Mouse (Mus musculus) liver, adult 2 months (tissue): Measurements from ENCODE around the gene Zfp444. TPM values are rescaled to one million over a fixed set of nuclear protein-coding genes. Genes with fewer than 3 reads are reported as not detected.

Source experiments
- DNase-seq: peaks from one replicate; pipeline ENCODE4 v3.0.0-alpha.2; 2011; ENCODE audit warnings: low read depth, low spot score; ENCODE audit errors: extremely low read depth
- H3K27ac ChIP-seq: fragments of 200-500 bp; replicated peaks from 2 replicates; pipeline ENCODE4 v1.5.1; 2012; ENCODE audit warnings: low read depth, mild to moderate bottlenecking, control low read depth, inconsistent platforms, low read length; ENCODE audit not compliant: insufficient read depth
- H3K27me3 ChIP-seq: fragments of 200-500 bp; 2 replicates; pipeline ENCODE4 v1.6.1; 2012; ENCODE audit warnings: mild to moderate bottlenecking, moderate library complexity, low read length, inconsistent platforms; ENCODE audit not compliant: control insufficient read depth, insufficient read depth
- H3K36me3 ChIP-seq: fragments of 200-500 bp; 2 replicates; pipeline ENCODE4 v1.6.1; 2012; ENCODE audit warnings: low read length, inconsistent platforms; ENCODE audit not compliant: control insufficient read depth, insufficient read depth
- H3K4me1 ChIP-seq: fragments of 200-500 bp; 2 replicates; pipeline ENCODE4 v1.6.1; 2011; ENCODE audit warnings: low read length; ENCODE audit not compliant: control insufficient read depth, insufficient read depth
- H3K4me3 ChIP-seq: fragments of 200-500 bp; 2 replicates; pipeline ENCODE4 v1.5.1; 2011; ENCODE audit warnings: low read depth, mild to moderate bottlenecking, control low read depth, low read length, moderate library complexity; ENCODE audit not compliant: insufficient read depth
- H3K79me2 ChIP-seq: fragments of 200-500 bp; 2 replicates; pipeline ENCODE4 v1.6.1; 2012; ENCODE audit warnings: inconsistent platforms, mild to moderate bottlenecking, low read length, moderate library complexity; ENCODE audit not compliant: control insufficient read depth, insufficient read depth
- H3K9ac ChIP-seq: fragments of 200-500 bp; 2 replicates; pipeline ENCODE4 v1.6.1; 2012; ENCODE audit warnings: low read depth, mild to moderate bottlenecking, control low read depth, inconsistent platforms, low read length
- CTCF ChIP-seq: fragments of 200-500 bp; IDR thresholded peaks from 2 replicates; pipeline ENCODE4 v1.5.1; 2011; ENCODE audit warnings: low read depth, low read length, control low read depth
- POLR2A ChIP-seq: fragments of 200-500 bp; IDR thresholded peaks from 2 replicates; pipeline ENCODE4 v1.6.1; 2011; ENCODE audit warnings: low read length, control low read depth; ENCODE audit not compliant: insufficient read depth; ENCODE audit errors: extremely low read depth
- WGBS: fragments of 180-500 bp; shearing (Covaris S2); methylation state at CpG from one replicate; pipeline ENCODE4 v1.1.7; 2018; 5-methylcytosine and 5-hydroxymethylcytosine counted together
- polyA plus RNA-seq: library from polyadenylated mRNA; depleted of rRNA; stranded (reverse); fragments of >200 nt; gene quantifications from 2 replicates; pipeline ENCODE4 v1.2.3, GENCODE M21; 2012; rRNA removed
- total RNA-seq: library from RNA; depleted of rRNA; stranded (reverse); fragments of >200 nt; gene quantifications from 2 replicates; pipeline ENCODE4 v1.2.3, GENCODE M21; 2014; rRNA removed

Gene Zfp444
- total RNA-seq (11.0 and 17.5 TPM in 2 replicates), polyA plus RNA-seq (23.9 and 29.7 TPM in 2 replicates)

DNA sequence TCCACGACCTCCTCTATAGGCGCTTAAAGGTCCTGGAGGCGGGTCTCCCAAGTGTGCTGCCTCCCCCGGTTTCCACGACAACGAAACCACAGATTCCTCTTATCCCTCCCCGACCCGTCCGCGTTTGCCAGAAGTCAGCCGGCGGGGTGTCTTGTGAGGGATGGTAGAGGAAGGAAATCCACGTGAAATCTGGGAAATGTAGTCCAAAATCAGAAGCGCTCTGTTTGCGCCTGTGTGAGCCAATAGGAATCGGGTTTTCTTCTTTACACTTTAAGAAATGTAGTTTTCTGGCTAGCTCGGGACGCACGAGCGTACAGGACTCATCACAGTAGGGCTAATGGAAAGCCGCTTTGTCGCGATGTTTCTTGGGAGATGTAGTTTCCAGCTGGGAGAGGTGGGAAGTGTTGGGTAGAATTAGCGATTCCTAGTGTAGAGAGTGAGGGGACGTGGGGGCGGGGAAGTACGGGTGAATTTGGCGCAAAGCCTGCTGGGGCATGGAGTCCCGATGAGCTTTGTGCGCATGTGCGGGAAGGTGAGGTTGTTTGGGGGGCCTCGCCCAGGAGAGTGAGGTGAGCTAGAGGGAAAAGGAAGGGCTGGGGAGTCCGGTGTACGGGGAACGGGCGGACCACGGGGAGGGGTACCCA, at the start of gene Zfp444:
Zfp444 (plus strand) TSS at position 221 of the 644 bp plus-strand sequence.
- H3K4me3 ChIP-seq = peak within 1 kb of the TSS; percentile 87
- WGBS = under 1% methylated on average over 37 of the region's 37 CpGs
- TF ChIP-seq POLR2A (peak; percentile 60), CTCF (no peak)

DNA sequence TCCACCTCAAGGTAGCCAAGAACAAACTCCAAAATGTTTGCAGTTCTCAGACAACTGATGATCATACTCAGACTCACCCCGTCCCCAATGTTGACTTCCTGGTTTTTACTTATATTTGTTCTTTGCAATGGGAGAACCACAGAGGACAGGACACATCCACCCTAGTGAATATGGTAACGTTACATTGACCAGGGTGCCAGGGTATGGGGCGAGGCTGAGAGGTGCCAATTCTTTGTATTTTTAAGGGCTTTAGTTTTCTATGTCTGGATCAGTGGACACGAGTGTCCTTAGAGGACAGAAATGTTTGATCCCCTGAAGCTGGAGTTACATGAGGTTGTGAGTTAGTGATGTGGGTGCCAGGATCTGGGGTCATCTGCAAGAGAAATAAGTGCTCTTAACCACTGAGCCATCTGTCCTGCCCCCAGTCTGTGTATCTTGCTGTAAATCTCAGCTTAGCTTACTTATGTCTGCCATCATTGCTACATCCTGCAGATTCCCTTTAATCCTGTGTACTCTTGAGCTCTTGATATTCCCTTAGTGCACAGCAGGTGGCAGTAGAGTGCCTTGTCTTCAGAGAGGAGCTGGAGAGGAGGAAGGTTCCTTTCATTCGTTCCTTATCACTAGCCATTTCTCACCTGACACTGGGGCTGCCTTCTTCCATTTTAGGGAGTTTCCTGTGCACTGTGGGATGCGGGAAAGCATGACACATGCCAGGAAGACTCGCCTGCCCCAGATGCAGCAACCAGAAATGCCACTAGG, 45.2 kb upstream of the Zfp444 start:
- TF ChIP-seq POLR2A (no peak), CTCF (peak; percentile 69)
- Histone ChIP-seq H3K4me1 (no peaks in the 10 kb centered on the region), H3K36me3 (no peaks in the 10 kb centered on the region), H3K27ac (no peak overlapping the region), H3K9ac (no peak overlapping the region), H3K27me3 (no peaks in the 10 kb centered on the region), H3K79me2 (no peaks in the 10 kb centered on the region), H3K4me3 (no peak overlapping the region)
- peak; percentile 75 for DNase-seq
- 21% methylated on average over 7 of the region's 7 CpGs for WGBS

More for the DNA sequence above, at the start of gene Zfp444:
- DNase-seq = peak; percentile 99
- H3K27ac ChIP-seq = peak within 1 kb of the TSS; percentile 83
- no peaks in the 10 kb centered on the region for H3K27me3 ChIP-seq
- H3K4me1 ChIP-seq = peaks cover 24% of the 10 kb centered on the region
- peak within 1 kb of the TSS; percentile 88 for H3K9ac ChIP-seq
- H3K36me3 ChIP-seq = peaks cover 3% of the 10 kb centered on the region; the same call in 1 of the 2 replicates
- no peaks in the 10 kb centered on the region for H3K79me2 ChIP-seq

DNA sequence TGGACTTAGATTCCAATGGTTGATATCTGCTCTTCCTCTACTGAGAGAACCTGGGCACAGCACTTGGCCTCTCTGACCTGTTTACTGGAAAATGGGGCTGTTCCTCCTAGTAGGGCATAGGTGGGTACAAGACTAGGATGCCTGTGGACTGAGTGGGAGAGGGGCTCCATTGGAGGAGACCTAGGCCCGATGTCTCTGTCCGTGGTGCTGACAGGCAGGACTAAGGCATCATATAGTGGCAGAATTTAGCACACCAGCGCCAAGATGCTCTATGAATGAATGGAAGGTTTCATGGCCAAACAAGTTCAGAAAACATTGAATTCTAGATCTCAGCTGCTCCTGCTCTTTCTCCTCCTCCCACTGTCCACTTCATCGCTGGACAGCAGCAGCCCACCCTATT, 41.7 kb upstream of the Zfp444 start:
- H3K27ac ChIP-seq = no peak overlapping the region
- H3K27me3 ChIP-seq = no peaks in the 10 kb centered on the region
- WGBS = 64% methylated on average over 4 of the region's 4 CpGs
- no peak overlapping the region for H3K4me3 ChIP-seq
- H3K4me1 ChIP-seq = no peaks in the 10 kb centered on the region
- H3K79me2 ChIP-seq = no peaks in the 10 kb centered on the region
- TF ChIP-seq POLR2A = no peak
- no peak for TF ChIP-seq CTCF
- H3K36me3 ChIP-seq = peaks cover 9% of the 10 kb centered on the region; the same call in 1 of the 2 replicates
- no peak for DNase-seq
- no peak overlapping the region for H3K9ac ChIP-seq

DNA sequence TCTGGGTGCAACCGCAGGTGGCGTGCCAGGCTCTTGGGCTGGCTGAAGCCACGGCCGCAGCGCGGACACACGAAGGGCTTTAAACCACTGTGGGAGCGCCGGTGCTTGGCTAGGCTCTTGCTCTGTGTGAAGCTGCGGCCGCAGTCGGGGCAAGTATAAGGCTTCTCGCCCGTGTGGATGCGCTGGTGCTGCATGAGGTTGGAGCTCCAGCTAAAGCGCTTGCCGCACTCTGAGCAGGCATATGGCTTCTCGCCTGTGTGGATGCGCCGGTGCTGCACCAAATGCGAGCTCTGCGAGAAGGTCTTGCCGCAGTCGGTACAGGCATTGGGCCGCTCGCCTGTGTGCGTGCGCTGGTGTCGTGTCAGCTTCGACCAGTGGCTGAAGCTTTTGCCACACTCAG, 39.4 kb upstream of the Zfp444 start:
- Histone ChIP-seq H3K27ac (no peak overlapping the region), H3K27me3 (no peaks in the 10 kb centered on the region), H3K79me2 (no peaks in the 10 kb centered on the region), H3K36me3 (peaks cover 9% of the 10 kb centered on the region; the same call in 1 of the 2 replicates), H3K4me1 (no peaks in the 10 kb centered on the region), H3K9ac (no peak overlapping the region), H3K4me3 (no peak overlapping the region)
- TF ChIP-seq CTCF (no peak), POLR2A (no peak)
- 94% methylated on average over 30 of the region's 30 CpGs for WGBS
- no peak for DNase-seq

DNA sequence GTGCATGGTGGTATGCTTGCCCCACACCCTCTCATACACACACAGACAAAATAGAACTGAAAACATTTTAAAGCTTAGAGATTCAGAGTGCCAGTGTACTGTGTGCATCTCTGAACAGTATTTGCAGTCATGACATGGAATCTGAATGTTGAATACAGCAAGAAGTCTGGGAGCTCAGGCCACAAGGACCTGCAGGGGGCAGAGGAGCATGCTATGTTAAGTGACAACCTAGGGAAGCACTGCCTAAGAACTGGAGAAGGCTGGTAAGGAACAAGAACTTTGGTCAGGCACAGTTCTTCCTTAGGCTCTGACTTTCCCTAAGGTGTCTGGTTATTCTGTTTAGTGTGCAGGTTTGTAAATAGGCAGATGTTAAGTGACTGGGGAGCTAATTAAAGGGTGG, 35.5 kb upstream of the Zfp444 start:
- Histone ChIP-seq H3K4me1 (no peaks in the 10 kb centered on the region), H3K36me3 (peaks cover 16% of the 10 kb centered on the region), H3K27ac (no peak overlapping the region), H3K79me2 (peaks cover 3% of the 10 kb centered on the region; the same call in 1 of the 2 replicates), H3K9ac (no peak overlapping the region), H3K4me3 (no peak overlapping the region), H3K27me3 (no peaks in the 10 kb centered on the region)
- DNase-seq = no peak
- TF ChIP-seq POLR2A = no peak
- TF ChIP-seq CTCF = peak; percentile 36; the same call in 1 of the 2 replicates
